Mouse (Mus musculus) lung, adult 2 months (tissue): Measurements from ENCODE around the gene Tesk1.

Source experiments
- CTCF ChIP-seq: fragments of 200-500 bp; IDR thresholded peaks from 2 replicates; pipeline ENCODE4 v1.5.1; 2011; ENCODE audit warnings: mild to moderate bottlenecking, low read length, control low read depth; ENCODE audit not compliant: insufficient read depth
- POLR2A ChIP-seq: fragments of 200-500 bp; IDR thresholded peaks from 2 replicates; pipeline ENCODE4 v1.6.1; 2011; ENCODE audit warnings: low read depth, mild to moderate bottlenecking, control low read depth, low read length, borderline replicate concordance; ENCODE audit errors: extremely low read depth

DNA sequence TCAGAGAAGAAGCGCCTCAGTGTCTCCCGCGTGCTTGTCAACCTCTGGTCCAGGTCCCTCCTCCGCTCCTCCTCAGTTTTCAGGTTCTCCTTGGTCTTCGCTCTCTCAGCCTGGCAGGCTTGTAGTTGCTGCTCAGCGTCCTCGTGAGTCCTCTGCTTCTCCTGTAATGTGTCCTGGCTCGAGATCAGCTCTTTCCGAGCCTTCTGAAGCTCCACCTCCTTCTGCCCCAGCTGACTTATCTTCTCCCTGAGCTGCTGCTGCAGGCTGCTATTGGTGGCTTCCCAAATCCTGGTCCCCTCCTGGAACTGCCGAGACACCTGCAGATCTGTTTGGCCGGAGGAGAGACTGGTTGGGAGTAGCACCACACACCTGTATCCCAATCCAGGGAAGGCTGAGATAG, 10.6 kb downstream of the Tesk1 start:
- TF ChIP-seq CTCF (no peak), POLR2A (no peak)
